25 mouse cellular contexts compared by ENCODE assay signal in the genomic region with DNA sequence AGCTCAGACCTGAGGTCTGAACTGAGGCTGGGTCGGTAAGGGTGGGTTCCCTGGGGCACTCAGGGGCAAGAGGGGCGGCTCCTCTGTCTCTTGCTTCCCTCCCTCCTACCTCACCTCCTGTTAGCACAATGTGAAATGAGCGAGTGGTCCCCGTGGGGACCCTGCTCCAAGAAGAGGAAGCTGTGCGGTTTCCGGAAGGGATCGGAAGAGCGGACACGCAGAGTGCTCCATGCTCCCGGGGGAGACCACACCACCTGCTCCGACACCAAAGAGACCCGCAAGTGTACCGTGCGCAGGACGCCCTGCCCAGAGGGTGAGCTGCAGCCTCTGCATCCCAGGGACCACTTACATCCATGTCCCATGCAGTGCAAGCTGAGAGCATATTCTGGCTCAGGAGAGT. TPM values are rescaled to one million over a fixed set of nuclear protein-coding genes. Genes with fewer than 3 reads are reported as not detected.
DNase-seq lines count a peak whose midpoint lies in the region; ATAC-seq and TF ChIP-seq lines count a peak whose summit lies in the region.
"Had no signal": no experiment of that assay in that cellular context is flagged by ENCODE, and none has a peak within 500 bp of the region (broad histone marks: within the 10 kb centered on the region; RNA-seq: fewer than 3 reads in every experiment).

No protein-coding gene starts in this region.

- 49% methylated on average over 15 of the region's 15 CpGs for WGBS in embryonic facial prominence, embryonic 13.5 days
- 45% methylated on average over 15 of the region's 15 CpGs for WGBS in embryonic facial prominence, embryonic 10.5 days
- WGBS in liver, embryonic 11.5 days = 38% methylated on average over 15 of the region's 15 CpGs

- no peak for TF ChIP-seq POLR2A in bone marrow macrophage, adult 2 months (IDR thresholded peaks at IDR 0.05; ENCODE audit: borderline replicate concordance, low read depth, low read length)

- no peak overlapping the region for H3K27ac ChIP-seq in embryonic facial prominence, embryonic 13.5 days
- no peak overlapping the region for H3K27ac ChIP-seq in embryonic facial prominence, embryonic 10.5 days (replicated peaks)
- H3K27ac ChIP-seq in liver, embryonic 11.5 days (ENCODE audit: low read depth, low read length) = no peak overlapping the region
- H3K27ac ChIP-seq in bone marrow macrophage, adult 2 months (ENCODE audit: insufficient read depth, low read depth, low read length) = no peak overlapping the region
- H3K27ac ChIP-seq: heart, adult 2 months; heart, embryonic 15.5 days; hindbrain, embryonic 15.5 days; kidney, postnatal 0 days; limb, embryonic 13.5 days; liver, embryonic 15.5 days had no signal

- H3K4me2 ChIP-seq in embryonic facial prominence, embryonic 13.5 days = 0 out of 2 replicates have a peak overlapping the region, but pooled peaks have one; percentile 1
- H3K4me2 ChIP-seq in liver, embryonic 11.5 days = 0 out of 2 replicates have a peak overlapping the region, but pooled peaks have one; percentile 8
- H3K4me2 ChIP-seq: heart, embryonic 15.5 days; hindbrain, embryonic 15.5 days; limb, embryonic 13.5 days; liver, embryonic 15.5 days; midbrain, embryonic 11.5 days had no signal

- no peak overlapping the region for H3K9ac ChIP-seq in embryonic facial prominence, embryonic 13.5 days
- H3K9ac ChIP-seq in liver, embryonic 11.5 days (ENCODE audit: low read depth, low read length) = no peak overlapping the region
- H3K9ac ChIP-seq: heart, embryonic 15.5 days; hindbrain, embryonic 15.5 days; limb, embryonic 13.5 days; liver, embryonic 15.5 days had no signal

- TF ChIP-seq CTCF in bone marrow macrophage, adult 2 months (IDR thresholded peaks at IDR 0.05; ENCODE audit: low read depth, low read length) = no peak

- H3K4me3 ChIP-seq in embryonic facial prominence, embryonic 13.5 days = no peak overlapping the region
- H3K4me3 ChIP-seq in embryonic facial prominence, embryonic 10.5 days = no peak overlapping the region
- H3K4me3 ChIP-seq in liver, embryonic 11.5 days (ENCODE audit: low read depth, low read length) = no peak overlapping the region
- H3K4me3 ChIP-seq in bone marrow macrophage, adult 2 months (ENCODE audit: insufficient read depth, low read length) = peak overlapping the region; percentile 25
- peak overlapping the region; percentile 77 for H3K4me3 ChIP-seq in megakaryocyte, embryonic 14.5 days (replicated peaks)
- H3K4me3 ChIP-seq: heart, adult 2 months; heart, embryonic 15.5 days; hindbrain, embryonic 15.5 days; limb, embryonic 13.5 days; liver, embryonic 15.5 days had no signal

- peaks cover 69% of the 10 kb centered on the region for H3K27me3 ChIP-seq in embryonic facial prominence, embryonic 13.5 days
- peaks cover 55% of the 10 kb centered on the region for H3K27me3 ChIP-seq in embryonic facial prominence, embryonic 10.5 days (replicated peaks; ENCODE audit: low read depth, poor library complexity, severe bottlenecking)
- H3K27me3 ChIP-seq in liver, embryonic 11.5 days (replicated peaks; ENCODE audit: control insufficient read depth, insufficient read depth, low read length) = peaks cover 56% of the 10 kb centered on the region
- H3K27me3 ChIP-seq in megakaryocyte, embryonic 14.5 days (replicated peaks) = peaks cover 88% of the 10 kb centered on the region

- ATAC-seq in embryonic facial prominence, embryonic 13.5 days (ENCODE audit: insufficient number of reproducible peaks, insufficient read depth, low FRiP score, low TSS enrichment, low read depth) = no peak
- ATAC-seq in liver, embryonic 11.5 days (replicated peaks; ENCODE audit: low FRiP score) = no peak
- ATAC-seq: forebrain, embryonic 16.5 days; Patski had no signal

- H3K4me1 ChIP-seq in embryonic facial prominence, embryonic 13.5 days = 0 out of 2 replicates have a peak, but pooled peaks cover 10% of the 10 kb centered on the region
- peaks cover 14% of the 10 kb centered on the region for H3K4me1 ChIP-seq in embryonic facial prominence, embryonic 10.5 days
- H3K4me1 ChIP-seq in liver, embryonic 11.5 days (replicated peaks; ENCODE audit: control insufficient read depth, insufficient read depth, low read length) = 0 out of 2 replicates have a peak, but pooled peaks cover 2% of the 10 kb centered on the region
- no peaks in the 10 kb centered on the region for H3K4me1 ChIP-seq in bone marrow macrophage, adult 2 months (ENCODE audit: control insufficient read depth, insufficient read depth, low read length)
- H3K4me1 ChIP-seq in megakaryocyte, embryonic 14.5 days = peaks cover 22% of the 10 kb centered on the region
- H3K4me1 ChIP-seq: heart, embryonic 15.5 days; hindbrain, embryonic 15.5 days; limb, embryonic 13.5 days; liver, embryonic 15.5 days had no signal

- DNase-seq in embryonic facial prominence, embryonic 10.5 days (ENCODE audit: low spot score) = no peak
- DNase-seq in liver, embryonic 11.5 days (ENCODE audit: low spot score) = no peak
- no peak for DNase-seq in liver
- DNase-seq in urinary bladder, postnatal 14 days (ENCODE audit: low spot score) = no peak
- no peak for DNase-seq in right cerebral cortex, postnatal 4 days
- DNase-seq: cerebellum, adult 11-12 months; gastrocnemius, postnatal 25 days; heart, adult 2 months; heart, postnatal 36 days; kidney, adult 11 months; thymus, adult 18-20 months had no signal

- H3K9me3 ChIP-seq in embryonic facial prominence, embryonic 13.5 days = no peaks in the 10 kb centered on the region
- no peaks in the 10 kb centered on the region for H3K9me3 ChIP-seq in embryonic facial prominence, embryonic 10.5 days
- no peaks in the 10 kb centered on the region for H3K9me3 ChIP-seq in liver, embryonic 11.5 days (ENCODE audit: control insufficient read depth, low read length)
- no peaks in the 10 kb centered on the region for H3K9me3 ChIP-seq in megakaryocyte, embryonic 14.5 days
- H3K9me3 ChIP-seq: G1E; heart, embryonic 15.5 days; hindbrain, embryonic 15.5 days; limb, embryonic 13.5 days; liver, embryonic 15.5 days had no signal

- 0 out of 2 replicates have a peak, but pooled peaks cover 2% of the 10 kb centered on the region for H3K36me3 ChIP-seq in embryonic facial prominence, embryonic 13.5 days
- no peaks in the 10 kb centered on the region for H3K36me3 ChIP-seq in embryonic facial prominence, embryonic 10.5 days (replicated peaks)
- H3K36me3 ChIP-seq in liver, embryonic 11.5 days (ENCODE audit: control insufficient read depth, insufficient read depth, low read length) = no peaks in the 10 kb centered on the region
- no peaks in the 10 kb centered on the region for H3K36me3 ChIP-seq in megakaryocyte, embryonic 14.5 days (replicated peaks; ENCODE audit: low read length)
- H3K36me3 ChIP-seq: G1E; heart, embryonic 15.5 days; hindbrain, embryonic 15.5 days; limb, embryonic 13.5 days; liver, embryonic 15.5 days had no signal

RNA-seq across cellular contexts. Expression of a gene that starts 8.9 kb away (rescaled TPM):
- polyA plus RNA-seq in embryonic facial prominence, embryonic 13.5 days (2015; fragmentation: Nextera tagmentation; extraction: Ambion mirVana) = 111 and 112 TPM in 2 replicates
- polyA plus RNA-seq in embryonic facial prominence, embryonic 10.5 days (2016; fragmentation: Nextera tagmentation; extraction: Ambion mirVana) = 93.7 and 101 TPM in 2 replicates
- 106 and 107 TPM in 2 replicates for polyA plus RNA-seq in liver, embryonic 11.5 days (2014; fragmentation: Nextera tagmentation; extraction: Ambion mirVana)
- 38.2 and 49.0 TPM in 2 replicates for polyA plus RNA-seq in bone marrow macrophage, adult 2 months (2012; ENCODE audit: insufficient read depth, insufficient read length, missing spikeins)
- polyA plus RNA-seq in megakaryocyte, embryonic 14.5 days (2012; ENCODE audit: insufficient read depth, low replicate concordance) = 1.6 and 16.3 TPM in 2 replicates

RNA-seq across cellular contexts. Expression of a gene that starts 21.2 kb away (rescaled TPM):
- 18.8 and 21.2 TPM in 2 replicates for polyA plus RNA-seq in embryonic facial prominence, embryonic 13.5 days (2015; fragmentation: Nextera tagmentation; extraction: Ambion mirVana)
- polyA plus RNA-seq in embryonic facial prominence, embryonic 10.5 days (2016; fragmentation: Nextera tagmentation; extraction: Ambion mirVana) = 8.2 TPM in 2 replicates
- polyA plus RNA-seq in liver, embryonic 11.5 days (2014; fragmentation: Nextera tagmentation; extraction: Ambion mirVana) = 4.9 and 5.2 TPM in 2 replicates
- not detected in 2 replicates for polyA plus RNA-seq in bone marrow macrophage, adult 2 months (2012; ENCODE audit: insufficient read depth, insufficient read length, missing spikeins)
- 1.2 TPM in 1 of 2 replicates, not detected in the other for polyA plus RNA-seq in megakaryocyte, embryonic 14.5 days (2012; ENCODE audit: insufficient read depth, low replicate concordance)
- polyA plus RNA-seq: G1E, Patski had no signal

RNA-seq across cellular contexts. Expression of a gene that starts 58.0 kb away (rescaled TPM):
- 0.12 TPM in 1 of 2 replicates, not detected in the other for polyA plus RNA-seq in embryonic facial prominence, embryonic 13.5 days (2015; fragmentation: Nextera tagmentation; extraction: Ambion mirVana)
- polyA plus RNA-seq in embryonic facial prominence, embryonic 10.5 days (2016; fragmentation: Nextera tagmentation; extraction: Ambion mirVana) = 0.20 and 0.22 TPM in 2 replicates
- 0.07 and 0.19 TPM in 2 replicates for polyA plus RNA-seq in liver, embryonic 11.5 days (2014; fragmentation: Nextera tagmentation; extraction: Ambion mirVana)
- 0.37 TPM in 1 of 2 replicates, not detected in the other for polyA plus RNA-seq in bone marrow macrophage, adult 2 months (2012; ENCODE audit: insufficient read depth, insufficient read length, missing spikeins)
- not detected in 2 replicates for polyA plus RNA-seq in megakaryocyte, embryonic 14.5 days (2012; ENCODE audit: insufficient read depth, low replicate concordance)
- polyA plus RNA-seq: large intestine, adult 2 months; limb, embryonic 13.5 days; liver, embryonic 15.5 days; small intestine, adult 2 months had no signal

RNA-seq across cellular contexts. Expression of a gene that starts 59.0 kb away (rescaled TPM):
- 31.9 and 32.9 TPM in 2 replicates for polyA plus RNA-seq in embryonic facial prominence, embryonic 13.5 days (2015; fragmentation: Nextera tagmentation; extraction: Ambion mirVana)
- 34.9 and 35.1 TPM in 2 replicates for polyA plus RNA-seq in embryonic facial prominence, embryonic 10.5 days (2016; fragmentation: Nextera tagmentation; extraction: Ambion mirVana)
- 26.7 and 31.3 TPM in 2 replicates for polyA plus RNA-seq in liver, embryonic 11.5 days (2014; fragmentation: Nextera tagmentation; extraction: Ambion mirVana)
- polyA plus RNA-seq in bone marrow macrophage, adult 2 months (2012; ENCODE audit: insufficient read depth, insufficient read length, missing spikeins) = 18.0 and 18.5 TPM in 2 replicates
- 4.0 and 10.9 TPM in 2 replicates for polyA plus RNA-seq in megakaryocyte, embryonic 14.5 days (2012; ENCODE audit: insufficient read depth, low replicate concordance)

Comparison
In these comparisons a context has a peak if more than half of its experiments do, and no peak if none do; other contexts are left out.
1. H3K4me3 ChIP-seq: peak in bone marrow macrophage, adult 2 months (single experiment) and megakaryocyte, embryonic 14.5 days (single experiment); none in embryonic facial prominence, embryonic 13.5 days (single experiment), embryonic facial prominence, embryonic 10.5 days (single experiment) and liver, embryonic 11.5 days (single experiment).